Mouse (Mus musculus) MEL (cell line): Measurements from ENCODE around the gene Wfdc2.

Experiments used
- CTCF ChIP-seq, 3 experiments: IDR thresholded peaks in 2 of 3; conservative IDR thresholded peaks in 1 of 3; 2 replicates each; pipeline ENCODE4 v1.5.1; 2011 to 2012; ENCODE audit warnings: low read length in 3 of 3, low read depth in 2 of 3, mild to moderate bottlenecking in 2 of 3, improper control_type of control experiment in 1 of 3, inconsistent platforms in 1 of 3, mixed read lengths in 1 of 3, moderate library complexity in 1 of 3; ENCODE audit not compliant: control insufficient read depth in 1 of 3, insufficient read depth in 1 of 3, poor library complexity in 1 of 3, severe bottlenecking in 1 of 3
- HCFC1 ChIP-seq: IDR thresholded peaks from 2 replicates; pipeline ENCODE4 v1.6.1; 2012; ENCODE audit warnings: low read depth, mild to moderate bottlenecking, inconsistent platforms, low read length, improper control_type of control experiment, moderate library complexity

DNA sequence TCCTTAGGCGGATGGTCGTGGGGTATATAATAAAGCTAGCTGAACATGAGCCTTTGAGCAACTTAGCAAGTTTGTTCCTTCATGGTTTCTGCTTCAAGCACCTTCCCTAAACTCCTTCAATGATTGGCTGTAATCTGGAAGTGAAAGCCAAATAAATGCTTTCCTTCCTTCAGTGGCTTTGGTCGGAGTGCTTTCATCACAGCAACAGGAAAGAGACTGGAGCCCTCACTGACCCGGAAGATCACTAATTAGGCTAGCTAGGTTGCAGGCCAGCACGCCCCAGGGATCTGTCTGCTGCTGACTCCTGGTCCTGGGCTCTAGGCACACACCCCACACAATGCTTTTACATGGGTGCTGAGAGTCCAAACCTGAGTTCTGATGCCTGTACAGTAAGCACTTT is 33.7 kb upstream of the Wfdc2 start:
- no peak for TF ChIP-seq CTCF (IDR thresholded peaks at IDR 0.05 in 2 of 3, conservative IDR thresholded peaks at IDR 0.05 in 1 of 3; ENCODE audit: control insufficient read depth in 1 of 3, insufficient read depth in 1 of 3, low read depth in 2 of 3, low read length in 3 of 3, poor library complexity in 1 of 3, severe bottlenecking in 1 of 3)
- TF ChIP-seq HCFC1 = no peak
